Mouse (Mus musculus) ovary, postnatal 14 days (tissue): ENCODE measurements around the gene Atf6b.
A peak's percentile ranks its signal among the peaks of the same experiment; 100 is the strongest.

Experiments
- DNase-seq: peaks from one replicate; pipeline ENCODE4 v3.0.0; 2022; ENCODE audit warnings: low spot score

The Atf6b gene

DNA sequence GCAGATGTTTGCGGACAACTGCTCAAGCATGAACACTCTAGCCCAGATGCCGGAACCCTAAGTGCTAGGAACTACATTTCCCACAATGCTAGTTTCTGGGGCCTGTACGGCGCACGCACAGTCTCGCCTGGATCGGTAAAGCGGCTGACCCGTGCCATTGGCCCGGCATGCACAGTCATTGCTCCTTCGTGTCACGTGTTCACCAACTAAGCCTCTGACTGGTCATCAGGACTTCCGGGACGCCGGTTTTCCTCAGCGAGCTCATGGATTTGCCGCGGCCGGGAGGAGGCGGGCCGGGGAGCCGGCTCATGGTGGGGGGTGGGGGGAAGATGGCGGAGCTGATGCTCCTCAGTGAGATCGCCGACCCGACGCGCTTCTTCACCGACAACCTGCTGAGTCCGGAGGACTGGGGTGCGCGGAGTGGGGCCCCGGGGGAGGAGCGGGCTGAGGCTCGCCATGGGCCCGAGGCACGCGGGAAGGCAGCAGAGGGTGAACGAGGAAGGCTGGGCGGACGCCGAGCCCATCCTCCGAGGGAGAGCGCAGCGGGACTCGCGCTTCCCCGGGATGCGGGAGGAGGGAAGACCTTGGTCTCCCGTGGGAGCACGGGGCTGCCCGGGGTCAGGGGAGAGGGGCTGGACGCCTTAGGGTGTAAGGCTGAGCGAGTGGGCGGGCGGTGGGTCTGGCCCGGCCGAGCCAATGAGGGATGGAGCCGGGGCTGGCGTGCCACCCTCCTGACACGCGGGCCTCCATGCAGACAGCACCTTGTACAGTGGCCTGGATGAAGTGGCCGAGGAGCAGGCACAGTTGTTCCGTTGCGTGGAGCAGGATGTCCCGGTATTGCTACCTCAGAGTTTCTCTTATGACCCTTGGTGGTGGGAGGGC is at the start of gene Atf6b:
Gene Atf6b (plus strand): TSS at position 241 of the 882 bp plus-strand sequence.
- peak; percentile 80 for DNase-seq

DNA sequence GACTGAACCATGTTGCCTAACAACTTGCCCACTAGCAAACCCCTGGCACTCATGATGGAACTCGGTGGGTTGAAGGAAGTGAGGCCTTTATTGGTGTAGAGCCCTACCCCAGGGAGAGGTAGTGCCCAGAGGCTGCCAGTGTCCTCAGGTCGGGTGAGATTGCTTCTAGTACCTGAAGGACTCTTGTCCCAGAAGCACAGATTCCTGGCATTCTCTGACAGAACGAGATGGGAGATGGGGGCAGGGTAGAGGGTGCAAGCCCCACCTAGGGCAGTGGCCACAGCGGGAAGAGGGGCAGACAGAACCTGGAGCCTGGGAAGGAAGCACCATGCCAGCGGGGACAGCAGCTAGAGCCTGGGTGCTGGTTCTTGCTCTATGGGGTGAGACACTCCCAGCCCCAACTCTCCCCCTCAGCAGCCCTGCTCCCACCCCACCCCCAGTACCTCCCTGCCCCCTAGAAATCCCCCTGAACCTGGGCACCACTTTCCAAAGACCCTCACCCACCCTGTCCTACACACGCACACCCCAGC is 49.3 kb upstream of the Atf6b start, which contains the start of gene Ager:
Gene Ager (plus strand): TSS at position 297 of the 530 bp plus-strand sequence.
- no peak for DNase-seq

DNA sequence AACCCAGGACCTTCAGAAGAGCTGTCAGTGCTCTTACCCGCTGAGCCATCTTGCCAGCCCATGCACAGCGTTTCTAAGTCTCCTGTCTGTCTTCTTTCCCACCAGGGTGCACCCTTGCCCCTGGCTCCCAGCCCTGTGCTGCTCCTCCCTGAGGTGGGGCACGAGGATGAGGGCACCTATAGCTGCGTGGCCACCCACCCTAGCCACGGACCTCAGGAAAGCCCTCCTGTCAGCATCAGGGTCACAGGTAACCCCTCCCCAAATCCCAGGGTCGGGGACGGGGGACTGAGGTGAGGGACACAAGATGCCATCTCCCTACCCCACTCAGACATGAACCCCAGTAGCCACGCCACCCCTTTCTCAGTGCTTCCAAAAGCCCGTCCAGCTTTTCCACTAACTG is 47.1 kb upstream of the Atf6b start:
- no peak for DNase-seq

DNA sequence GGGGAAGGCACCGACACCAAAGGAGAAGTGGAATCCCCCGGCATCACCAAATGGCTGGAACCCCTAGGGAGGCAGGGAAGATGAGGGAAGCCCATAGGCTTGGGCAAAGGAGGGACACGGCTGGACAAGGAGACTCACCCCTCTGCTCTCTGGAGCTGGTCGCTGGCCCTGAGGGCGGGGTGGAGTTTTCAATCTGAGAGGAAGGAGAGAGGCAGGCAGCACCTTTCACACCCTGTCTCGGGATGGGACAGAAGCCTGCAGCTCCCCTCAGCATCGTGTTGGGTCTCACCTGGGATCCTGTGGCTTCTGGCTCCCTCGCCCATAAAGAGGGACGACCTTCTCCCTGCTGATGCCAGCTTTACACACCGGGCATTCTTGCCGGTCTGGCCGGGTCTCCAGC is 45.1 kb upstream of the Atf6b start:
- DNase-seq = no peak

DNA sequence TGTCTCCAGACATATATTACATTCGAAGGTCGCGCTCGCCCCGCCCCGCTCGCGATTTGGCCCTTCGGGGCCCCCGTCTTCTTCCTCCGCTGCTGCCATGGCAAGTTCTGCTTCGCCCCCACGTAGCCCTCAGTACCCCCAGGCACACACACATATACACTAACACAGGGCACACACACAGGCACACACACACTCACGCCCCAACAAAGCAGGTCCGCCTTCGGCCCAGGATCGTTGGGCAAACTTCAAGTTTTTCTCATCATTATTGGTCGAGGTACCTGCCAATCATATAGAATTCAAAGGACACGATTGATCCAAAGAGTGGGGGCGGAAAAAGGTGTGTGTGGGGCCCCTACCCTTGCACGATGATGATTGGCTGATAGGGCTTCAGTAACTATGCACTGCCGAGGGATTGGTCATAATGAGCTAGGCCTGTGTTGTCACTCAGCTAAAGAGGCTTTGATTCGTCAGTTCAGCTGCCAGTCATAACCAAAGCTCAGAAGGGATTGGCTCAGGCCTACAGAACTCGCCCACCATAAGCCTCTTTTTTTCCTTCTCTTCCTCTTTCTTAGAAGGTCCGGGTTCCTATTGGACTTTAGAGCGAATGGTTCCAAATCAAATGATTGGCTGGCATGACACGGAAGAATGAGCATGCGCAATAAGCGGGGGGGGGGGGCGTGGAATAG is 43.4 kb upstream of the Atf6b start, which contains the start of gene Rnf5:
Gene Rnf5 (minus strand): TSS at position 316 of the 686 bp plus-strand sequence.
- peak; percentile 97 for DNase-seq

DNA sequence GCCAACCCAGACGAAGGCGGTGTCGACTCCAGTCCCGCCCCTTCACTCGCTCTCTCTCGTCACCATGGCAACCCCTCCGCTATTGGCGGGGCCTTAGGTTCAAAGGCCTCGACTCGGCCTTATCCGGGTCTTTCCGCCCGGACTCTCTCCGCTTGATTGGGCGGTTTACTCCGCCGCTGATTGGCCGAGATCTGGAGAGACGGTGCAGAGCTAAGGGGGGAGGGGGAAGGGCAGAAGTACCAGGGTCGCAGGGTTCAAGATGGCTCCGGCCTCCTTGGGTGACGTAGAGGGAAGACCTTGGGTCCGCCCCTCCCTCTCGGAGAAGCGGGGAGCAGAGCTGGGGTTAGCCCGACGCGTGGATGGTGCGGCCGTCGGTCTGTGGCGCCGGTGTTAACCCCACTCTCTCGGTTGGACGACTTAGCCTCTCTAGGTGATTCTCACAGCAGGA is 42.9 kb upstream of the Atf6b start, which contains the start of gene Agpat1:
Gene Agpat1 (plus strand): TSS at position 202 of the 448 bp plus-strand sequence.
- DNase-seq = peak; percentile 98

DNA sequence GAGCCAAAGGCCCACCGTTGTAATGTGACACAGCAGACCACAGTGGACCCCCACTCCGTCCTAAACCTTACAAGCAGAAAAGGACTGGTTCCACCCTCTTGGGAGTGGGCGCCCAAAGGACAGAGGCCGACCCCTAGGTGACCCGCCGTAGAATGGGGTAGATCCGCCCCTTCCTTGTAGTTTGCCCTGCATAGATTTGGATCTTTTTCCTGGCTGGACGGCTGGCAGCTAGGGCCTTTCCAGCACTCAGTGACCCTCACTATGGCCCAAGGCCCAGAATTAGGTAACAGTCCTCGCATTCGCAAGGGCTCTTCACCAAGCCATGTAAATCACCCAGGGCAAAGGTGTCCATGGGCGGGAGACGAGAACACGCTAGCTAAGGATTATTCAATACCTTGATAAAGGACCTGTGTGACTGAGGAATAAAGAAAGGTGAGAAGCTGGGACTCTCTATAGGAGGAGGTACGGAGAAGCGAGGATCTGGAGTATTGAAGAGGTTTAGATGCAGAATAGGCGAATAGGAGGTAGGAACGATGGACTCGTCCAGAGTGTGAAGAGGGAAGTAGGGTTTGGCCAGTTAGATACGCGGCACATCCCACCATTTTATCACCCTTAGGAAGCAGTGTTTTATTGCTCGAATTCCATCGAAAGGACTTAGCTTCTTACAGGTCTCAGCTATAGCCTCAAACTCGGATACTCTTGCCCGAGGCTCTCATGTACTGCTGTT is 42.3 kb upstream of the Atf6b start:
- no peak for DNase-seq

DNA sequence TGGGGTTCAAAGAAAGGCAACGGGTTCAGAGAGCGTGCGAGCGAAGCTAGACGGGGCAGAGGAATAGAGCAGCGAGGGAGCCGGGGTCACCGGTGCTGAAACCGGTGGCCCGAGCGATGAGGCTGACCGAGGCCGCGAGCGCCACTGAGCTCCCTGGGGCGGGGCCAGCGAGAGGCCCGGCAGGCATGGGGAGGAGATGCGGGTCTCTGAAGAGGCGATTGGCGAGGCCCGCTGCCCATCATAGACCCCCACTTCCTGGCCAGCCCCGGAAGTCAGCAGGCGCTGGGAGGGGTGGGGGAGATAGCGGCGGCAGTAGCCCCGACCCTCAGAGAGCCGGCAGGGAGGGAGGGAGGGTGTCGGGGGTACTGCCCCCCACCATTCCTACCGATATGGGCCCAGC is 41.3 kb upstream of the Atf6b start:
- peak; percentile 94 for DNase-seq

DNA sequence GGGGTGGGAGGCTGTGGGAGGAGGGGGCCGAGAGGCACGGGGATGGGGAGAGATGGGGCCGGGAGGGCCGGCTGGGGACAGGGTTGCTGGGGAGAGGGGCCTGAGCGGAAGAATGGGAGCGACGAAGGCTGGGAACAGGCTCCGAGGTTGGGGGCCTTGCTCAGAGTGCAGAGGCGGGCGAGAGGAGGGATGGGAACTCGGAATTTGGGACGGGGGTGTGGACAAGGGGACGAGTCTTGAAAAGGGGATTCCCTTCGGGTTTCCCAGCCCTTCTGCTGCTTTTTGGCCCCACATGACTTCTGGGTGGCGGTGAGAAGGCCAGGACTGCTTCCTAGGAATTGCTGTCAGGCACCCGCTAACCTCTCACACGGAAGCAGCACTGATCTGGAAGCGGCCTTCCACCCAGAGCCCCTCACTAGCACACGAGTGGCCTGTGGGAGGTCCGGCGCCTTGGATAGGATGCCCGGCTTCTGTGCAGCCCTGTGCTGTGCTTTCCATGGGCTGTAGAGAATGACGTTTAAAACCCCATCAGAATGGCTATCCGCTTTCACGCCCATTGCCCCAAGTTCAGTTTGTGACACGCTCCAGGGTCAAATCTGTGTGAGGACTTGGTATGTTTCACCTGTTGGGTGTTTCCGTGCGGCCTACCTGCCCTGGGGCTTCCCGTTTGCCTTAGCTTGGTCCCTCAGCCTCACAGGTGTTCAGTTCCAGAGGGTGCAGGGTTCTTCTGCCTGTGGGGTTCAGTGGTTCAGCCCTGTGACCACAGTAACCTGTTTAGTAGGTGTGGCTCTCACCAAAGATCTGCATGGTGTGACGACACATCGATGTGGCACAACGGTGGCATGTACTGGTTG is 40.5 kb upstream of the Atf6b start:
- DNase-seq = no peak

DNA sequence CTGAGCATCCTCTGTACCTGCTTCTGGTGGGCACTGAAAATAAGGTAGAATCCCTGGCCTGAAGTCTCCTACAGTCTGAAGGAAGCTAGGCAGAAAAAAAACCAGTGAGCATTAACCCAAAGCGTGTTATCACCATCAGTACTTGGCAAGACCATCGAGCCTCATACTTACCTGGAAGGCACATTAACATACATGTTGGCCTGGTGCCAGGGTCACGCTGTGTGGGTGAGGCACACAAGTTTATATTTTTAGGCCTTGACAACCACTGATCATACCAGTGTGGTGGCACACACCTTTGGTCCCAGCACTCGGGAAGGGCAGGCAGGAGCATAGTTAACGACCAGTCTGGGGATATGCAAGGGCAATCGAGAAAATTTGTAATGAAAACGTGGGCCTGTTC is 38.9 kb upstream of the Atf6b start:
- no peak for DNase-seq

DNA sequence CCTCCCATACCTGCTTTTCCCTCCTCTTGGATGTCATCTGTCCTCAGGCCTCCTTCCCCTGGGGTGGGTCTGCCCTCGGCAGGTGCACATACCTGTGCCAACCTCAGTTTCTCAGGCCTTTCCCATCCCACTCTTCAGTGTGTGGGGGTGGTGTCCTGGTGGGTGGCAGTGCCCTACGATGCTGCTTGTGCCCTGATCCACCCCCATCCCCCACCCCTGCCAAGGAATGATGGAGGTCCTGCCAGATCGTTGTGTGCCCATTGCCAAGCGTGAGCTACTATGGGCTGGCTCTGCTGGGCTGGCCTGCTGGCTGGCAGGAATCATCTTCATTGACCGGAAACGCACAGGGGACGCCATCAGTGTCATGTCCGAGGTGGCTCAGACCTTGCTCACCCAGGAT is 35.9 kb upstream of the Atf6b start:
- no peak for DNase-seq

DNA sequence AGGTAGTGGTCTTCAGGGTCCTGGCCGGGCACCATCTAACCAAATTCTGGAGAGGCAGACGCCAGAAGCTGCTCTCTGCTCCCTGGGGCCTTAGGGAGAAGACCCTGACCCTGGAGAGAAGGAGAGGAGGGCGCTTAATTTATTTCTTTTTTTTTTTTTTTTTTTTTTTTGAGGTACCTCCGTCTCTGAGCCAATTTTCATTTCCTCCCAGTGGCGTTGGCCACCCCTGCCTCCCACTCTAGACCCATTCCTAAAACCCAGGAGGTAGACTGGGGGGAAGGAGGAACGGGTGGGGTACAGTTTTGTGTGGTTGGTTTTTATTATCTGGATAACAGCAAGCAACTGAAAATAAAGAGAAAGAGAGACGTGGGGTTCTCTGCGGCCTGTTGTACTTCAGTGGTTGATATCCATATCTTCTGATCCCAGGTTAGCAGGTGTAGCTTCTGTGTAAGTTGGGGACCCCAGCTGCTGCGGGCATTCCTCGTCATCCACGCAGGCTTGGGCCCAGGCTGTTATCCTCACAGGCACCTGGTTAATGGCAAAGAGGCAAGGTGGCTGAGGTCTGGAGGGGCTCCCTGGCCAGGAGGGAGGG is 33.8 kb upstream of the Atf6b start:
- no peak for DNase-seq

DNA sequence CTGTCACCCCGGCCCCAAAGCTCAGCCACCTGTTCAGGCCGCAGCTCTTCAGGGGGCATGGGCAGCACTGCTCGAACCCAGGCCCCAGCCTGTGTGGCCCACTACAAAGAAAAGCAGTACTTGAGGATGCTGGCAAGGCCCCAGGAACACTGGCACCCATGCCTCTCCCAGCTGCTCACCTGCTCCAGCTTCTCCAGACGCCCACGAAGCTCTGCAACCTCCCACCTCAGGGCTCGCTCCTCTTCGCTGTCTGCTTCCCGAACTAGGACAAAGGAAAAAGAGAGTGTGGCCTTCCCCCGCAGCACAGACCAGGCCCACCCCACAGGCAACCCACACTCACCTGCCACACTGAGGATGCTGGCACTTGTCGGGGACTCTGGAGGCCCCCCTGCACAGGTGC is 33.1 kb upstream of the Atf6b start:
- DNase-seq = no peak

DNA sequence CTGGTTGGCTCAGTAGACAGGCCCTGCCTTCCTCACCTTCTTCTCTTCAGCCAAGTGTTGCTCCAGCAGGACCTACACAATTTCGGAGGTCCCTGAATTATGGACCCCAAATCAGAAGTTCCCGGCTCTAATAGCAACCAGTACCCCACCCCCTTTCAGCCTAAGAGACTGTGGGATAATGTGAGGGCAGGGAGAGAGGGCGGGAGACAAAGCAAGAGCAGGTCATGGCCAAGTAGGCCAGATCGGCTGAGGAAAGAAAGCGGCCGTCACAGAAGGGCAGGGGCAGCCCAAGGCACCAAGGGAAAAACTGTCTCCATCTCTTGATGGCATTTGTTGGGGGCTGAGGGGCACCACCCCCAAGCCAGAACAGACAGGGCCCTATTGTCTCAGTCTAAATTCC is 31.1 kb upstream of the Atf6b start, which contains the start of gene Egfl8:
Gene Egfl8 (minus strand): TSS at position 101 of the 400 bp plus-strand sequence.
- DNase-seq = no peak

DNA sequence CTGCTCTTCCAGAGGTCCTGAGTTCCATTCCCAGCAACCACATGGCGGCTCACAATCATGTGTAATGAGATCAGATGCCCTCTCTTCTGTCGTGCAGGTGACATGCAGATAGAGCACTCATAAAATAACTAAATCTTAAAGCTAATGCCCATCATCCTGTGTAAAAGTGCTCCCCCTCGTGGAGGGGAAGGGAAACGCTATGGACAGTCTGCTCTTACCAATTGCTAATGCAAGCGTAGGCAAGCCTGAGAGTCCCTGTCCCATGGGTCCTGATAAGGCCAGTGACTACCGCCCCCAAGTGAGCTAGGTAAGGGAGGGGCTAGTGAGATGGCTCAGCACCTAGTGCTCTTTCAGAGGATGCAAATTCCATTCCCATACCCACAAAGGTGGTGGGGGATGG is 27.9 kb upstream of the Atf6b start:
- no peak for DNase-seq

DNA sequence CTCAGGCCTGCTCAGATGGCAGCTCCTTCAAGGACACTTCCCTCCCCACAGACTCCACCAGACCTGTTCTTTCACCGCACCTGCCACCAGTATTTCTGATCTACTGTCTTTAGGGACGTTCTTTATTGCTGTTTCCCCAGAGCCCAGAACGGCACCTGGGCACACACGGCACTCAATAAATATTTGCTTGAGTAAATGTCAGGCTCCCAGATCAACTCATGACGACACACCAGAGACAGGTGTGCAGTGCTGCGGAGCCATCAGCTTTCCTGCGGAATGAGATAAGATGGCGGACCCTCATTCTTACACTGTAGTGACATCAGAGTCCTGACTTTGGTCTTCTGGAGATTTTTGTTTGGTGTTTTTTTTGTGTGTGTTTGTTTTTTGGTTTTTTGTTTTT is 25.9 kb upstream of the Atf6b start:
- DNase-seq = no peak

DNA sequence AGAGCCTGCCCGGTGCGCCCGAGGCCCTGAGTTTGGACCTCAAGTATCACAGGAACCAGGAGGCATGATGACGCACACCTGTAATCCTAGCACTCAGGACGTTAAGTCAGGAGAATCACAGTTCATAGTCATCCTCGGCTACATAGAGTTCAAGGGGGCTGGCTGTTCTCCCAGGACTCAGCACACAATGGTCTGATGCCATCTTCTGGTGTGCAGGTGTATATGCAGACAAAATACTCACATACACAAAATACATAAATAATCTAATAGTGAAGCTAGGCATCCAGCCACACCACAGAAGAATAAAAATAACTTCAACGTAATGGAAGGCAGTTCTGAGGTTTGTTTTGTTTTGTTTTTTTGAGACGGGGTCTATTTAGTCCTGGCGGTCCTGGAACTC is 23.8 kb upstream of the Atf6b start:
- no peak for DNase-seq

DNA sequence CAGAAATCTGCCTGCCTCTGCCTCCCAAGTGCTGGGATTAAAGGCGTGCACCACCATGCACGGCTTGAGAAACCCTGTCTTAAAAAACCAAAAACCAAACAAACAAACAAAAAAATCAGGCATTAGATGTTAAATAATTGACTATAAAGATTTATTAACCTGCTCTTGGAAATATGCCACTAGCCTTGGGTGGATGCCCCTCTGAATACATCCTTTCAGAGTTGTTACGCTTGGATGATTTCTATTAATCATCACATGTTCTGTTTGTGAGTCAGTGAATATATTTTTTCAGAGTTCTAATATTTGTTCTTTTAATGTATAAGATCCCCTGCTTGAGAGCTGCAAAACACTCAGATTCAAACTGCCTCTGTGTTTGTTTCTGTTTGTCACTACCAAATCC is 22.0 kb upstream of the Atf6b start:
- no peak for DNase-seq

DNA sequence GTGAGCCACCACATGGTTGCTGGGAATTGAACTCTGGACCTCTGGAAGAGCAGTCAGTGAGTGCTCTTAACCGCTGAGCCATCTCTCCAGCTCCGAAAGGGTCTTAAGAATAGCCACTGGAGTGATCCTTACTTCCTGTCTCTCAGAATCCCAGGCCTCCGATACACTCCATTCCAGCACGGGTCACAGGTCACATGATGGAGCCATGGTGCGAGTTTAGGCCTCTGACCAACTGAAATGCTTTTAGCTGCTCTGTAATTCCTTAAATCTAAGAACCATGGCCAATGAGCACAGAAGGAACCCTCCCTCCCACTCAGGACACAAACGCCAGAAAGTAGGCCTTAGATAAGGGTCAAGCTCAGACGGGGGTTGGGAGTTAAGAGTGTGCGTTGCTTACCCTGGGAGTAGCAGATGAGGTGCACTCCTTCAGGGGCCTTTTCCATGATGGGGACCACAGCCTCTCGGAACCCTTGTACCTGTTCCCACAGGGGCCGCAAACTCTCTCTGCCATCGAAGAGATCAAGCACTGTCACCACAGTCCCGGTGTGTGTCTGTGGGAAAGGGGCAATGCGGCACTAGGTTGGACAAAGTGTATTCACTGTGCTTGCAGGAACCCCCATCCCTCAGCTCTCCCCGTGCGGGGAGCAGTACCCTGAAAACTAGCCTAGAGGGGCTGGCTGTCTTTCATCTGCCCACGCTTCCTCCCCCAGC is 20.7 kb upstream of the Atf6b start:
- no peak for DNase-seq

DNA sequence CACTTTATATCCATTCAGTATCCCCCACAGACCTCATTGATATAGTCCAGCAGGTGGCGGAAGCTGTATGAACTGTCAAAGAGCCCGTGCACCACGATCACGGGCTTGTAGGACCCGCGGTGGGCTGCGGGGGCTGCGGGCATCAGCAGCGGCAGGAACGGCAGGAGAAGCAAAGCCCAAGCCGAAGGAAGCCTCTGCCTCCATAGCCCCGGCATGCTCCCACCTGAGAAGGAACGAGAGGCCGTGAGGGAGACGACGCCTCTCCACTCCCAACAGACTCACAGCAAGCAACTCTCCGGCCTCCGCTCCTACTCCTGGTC is 20.2 kb upstream of the Atf6b start:
- no peak for DNase-seq
